Mouse (Mus musculus): ENCODE measurements around the gene Lancl3.
"Not testable (repeated sequence)": the region's sequence is repeated elsewhere in the genome, so short reads cannot be mapped to it uniquely, and the experiment has no call there.

Lancl3 gene

DNA sequence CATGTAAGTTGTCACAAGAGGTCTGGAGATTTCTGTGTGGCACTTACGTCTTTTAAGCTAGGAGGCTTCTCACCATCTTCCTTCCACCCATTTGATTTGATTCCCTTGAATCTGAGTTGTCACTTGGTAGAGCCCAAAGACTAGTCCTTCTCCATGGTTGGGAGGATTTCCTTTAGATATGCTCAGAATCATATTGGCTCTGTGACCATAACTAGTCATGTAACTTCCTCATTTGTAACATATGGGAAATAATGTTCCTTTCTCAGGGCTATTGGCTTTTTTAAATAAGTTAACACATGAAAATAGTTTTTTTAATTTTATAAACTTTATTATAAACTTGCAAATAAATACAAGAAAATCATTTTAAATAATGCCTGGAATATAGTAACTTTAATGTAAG, 59.6 kb downstream of the Lancl3 start:
- DNase-seq (ENCODE audit: low spot score), result no peak

DNA sequence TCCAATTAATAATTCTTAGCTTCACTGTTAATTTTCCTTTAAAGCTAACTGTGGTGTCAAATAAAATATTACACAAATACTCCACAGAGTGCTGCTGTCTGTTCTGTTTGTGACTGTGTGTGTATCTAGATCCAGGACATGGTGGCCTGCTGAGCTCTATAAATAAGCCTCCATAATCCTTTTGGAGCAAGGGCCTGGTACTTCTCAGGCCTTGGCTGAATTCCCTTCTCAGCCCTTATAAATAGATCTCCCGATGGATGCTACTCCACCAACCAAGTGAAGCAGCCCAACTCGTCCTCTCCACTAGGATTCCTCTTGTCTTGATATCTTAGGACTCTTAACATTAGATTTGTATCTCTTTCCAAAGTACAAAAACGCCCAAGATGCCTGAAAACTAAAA, 71.4 kb downstream of the Lancl3 start:
- no peak for DNase-seq (ENCODE audit: low spot score)

DNA sequence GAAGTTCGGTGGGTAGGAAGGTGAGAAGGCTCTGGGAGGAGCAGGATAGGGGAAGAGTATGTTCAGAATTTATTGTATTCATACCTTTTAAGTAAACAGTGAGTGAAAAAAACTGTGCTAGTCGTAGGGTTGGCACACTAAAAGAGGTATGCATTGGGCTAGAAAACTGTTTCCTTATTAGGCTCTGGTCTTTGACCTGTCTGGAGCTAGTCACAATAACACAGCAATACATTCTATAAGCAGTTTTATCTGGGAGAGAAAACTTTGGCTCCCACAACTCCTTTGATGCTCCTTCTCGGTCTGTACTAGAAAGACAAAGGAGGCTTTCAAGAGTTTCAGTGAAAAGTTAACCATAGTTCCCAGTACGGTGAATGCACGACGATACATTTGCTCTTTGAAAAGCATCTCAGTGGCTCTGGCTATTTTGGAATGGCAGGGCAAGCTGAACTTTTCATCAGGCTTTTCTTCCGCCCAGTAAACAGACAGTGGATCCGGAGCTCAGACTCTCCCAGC, 72.3 kb downstream of the Lancl3 start:
- no peak for DNase-seq (ENCODE audit: low spot score)

DNA sequence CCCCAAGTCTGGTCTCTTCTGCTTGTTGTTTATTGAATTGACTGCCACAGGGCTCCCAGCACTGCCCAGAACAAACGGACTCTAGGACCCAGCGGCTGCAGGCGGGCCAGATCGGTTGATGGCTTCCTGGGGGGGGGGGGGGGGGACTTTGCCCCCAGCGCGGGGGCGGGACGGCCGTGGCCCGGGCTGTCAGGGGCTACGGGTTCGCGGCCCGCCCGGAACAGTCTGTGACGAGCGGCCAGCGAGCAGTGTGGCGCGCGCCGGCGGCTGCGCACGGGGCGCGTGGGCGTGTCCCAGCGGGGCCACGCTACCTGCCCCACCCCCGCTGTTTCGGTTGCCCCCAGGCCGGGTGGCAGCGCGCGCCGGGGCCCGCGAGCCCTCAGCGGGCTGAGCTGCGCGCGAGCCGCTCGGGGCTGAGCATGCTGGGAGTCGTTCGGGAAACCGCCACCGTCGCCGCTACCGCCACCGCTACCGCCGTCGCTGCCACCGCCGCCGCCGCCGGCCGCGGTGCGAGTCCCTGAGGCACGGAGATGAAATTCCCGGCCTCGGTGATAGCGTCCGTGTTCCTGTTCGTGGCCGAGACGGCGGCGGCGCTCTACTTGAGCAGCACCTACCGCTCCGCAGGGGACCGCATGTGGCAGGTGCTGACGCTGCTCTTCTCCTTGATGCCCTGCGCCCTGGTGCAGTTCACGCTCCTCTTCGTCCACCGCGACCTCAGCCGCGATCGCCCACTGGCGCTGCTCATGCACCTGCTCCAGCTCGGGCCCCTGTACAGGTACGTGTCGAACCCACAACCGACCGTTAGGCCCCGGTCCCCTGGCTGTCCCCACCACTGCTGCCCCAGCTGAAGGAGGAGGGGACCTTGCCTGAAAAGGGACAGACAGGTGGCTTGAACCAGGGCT, 73.0 kb downstream of the Lancl3 start, which contains the start of gene Xk:
Gene Xk, plus strand, starts transcription at position 297 of the 902 bp plus-strand sequence.
- no peak for DNase-seq (ENCODE audit: low spot score)

DNA sequence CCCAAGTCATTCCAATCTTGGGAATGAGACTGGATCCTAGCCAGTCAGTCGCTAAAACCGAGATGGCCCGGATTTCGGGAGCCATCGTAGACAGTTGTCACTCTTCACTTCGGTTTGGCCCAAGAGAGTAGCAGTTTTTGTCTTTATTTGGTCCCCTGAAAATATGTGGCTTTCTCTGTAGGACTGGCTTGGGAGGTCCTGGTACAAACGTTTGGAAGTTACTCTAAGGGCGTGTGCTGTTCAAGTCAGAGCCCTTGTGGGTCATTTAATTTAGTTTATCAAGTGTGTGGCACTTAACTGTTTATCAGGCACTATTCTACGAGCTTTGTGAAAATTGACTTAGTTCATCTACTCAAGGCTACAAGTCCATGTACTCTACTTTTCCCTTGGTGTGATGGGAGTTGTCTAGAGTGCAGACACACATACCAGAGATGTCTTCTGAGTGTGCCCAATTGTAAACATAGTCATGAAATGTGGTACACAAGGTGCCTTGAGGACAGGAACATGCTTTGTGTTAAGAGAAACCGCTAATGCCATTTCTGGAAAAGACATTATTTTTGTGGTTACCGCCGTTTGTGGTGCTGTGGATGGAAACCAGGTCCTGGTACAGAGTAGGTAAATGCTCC, 73.8 kb downstream of the Lancl3 start:
- DNase-seq (ENCODE audit: low spot score), result no peak

DNA sequence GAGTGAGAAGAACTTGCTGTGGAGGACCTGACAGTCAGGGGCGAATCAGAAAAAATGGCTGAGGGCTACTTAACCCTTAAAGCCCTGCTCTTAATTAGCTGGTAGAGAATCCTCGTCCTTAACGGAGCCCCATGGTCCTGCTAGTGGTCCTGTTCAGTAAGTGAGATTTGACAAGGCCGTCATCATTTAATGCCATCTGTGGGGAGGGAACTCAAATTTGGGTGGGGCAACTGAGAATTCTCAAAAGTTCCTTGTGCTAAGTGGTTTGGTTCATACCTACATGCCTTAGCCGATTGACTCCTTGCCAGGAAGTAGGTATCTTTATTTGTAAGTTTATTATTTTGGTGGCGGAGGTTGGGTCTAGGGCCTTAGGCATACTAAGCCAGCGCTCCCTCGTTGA, 74.6 kb downstream of the Lancl3 start:
- DNase-seq (ENCODE audit: low spot score), result no peak

DNA sequence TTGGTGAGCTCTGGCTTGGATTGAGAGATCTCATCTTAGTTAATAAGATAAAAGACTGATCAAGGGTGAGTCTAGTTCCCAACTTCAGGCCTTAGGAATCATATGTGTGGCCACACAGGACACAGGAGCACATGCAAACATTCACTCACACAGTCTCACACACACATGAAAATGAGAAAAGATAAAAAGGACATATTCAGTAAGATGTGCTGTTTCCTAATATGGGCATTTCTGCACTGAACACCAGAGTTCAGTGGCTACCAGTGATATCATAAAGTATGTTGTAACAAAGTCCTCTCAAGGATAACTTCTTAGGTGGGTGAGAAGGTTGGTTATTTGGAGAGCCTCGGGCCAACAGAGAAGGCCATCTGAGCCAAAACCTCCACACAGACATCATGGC, 83.8 kb downstream of the Lancl3 start, which contains the start of gene H2al1m:
Gene H2al1m, plus strand, starts transcription at position 301 of the 400 bp plus-strand sequence.
- DNase-seq (ENCODE audit: low spot score), result not testable (repeated sequence)

DNA sequence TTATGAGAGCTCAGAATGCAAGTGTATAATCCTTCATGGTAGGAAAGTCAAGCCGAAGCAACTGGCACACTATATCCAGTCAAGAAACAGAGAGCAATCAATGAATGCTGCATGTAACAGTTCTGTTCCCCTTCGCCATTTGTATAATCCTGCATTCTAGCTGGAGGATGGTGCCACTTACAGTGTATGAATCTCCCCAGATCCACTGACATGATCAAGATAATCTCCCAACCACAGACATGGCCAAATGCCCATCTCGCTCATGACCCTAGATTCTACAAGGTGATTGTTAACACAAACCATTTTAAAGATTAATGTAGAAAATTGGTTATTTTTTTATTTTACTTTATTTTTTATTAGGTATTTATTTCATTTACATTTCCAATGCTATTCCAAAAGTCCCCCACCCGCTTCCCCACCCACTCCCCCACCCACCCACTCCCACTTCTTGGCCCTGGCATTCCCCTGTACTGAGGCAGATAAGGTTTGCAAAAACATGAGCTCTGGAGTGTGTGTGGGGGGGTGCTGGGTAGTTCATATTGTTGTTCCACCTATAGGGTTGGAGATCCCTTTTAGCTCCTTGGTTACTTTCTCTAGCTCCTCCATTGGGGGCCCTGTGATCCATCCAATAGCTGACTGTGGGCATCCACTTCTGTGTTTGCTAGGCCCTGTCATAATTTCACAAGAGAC, 93.6 kb downstream of the Lancl3 start:
- not testable (repeated sequence) for DNase-seq (ENCODE audit: low spot score)

DNA sequence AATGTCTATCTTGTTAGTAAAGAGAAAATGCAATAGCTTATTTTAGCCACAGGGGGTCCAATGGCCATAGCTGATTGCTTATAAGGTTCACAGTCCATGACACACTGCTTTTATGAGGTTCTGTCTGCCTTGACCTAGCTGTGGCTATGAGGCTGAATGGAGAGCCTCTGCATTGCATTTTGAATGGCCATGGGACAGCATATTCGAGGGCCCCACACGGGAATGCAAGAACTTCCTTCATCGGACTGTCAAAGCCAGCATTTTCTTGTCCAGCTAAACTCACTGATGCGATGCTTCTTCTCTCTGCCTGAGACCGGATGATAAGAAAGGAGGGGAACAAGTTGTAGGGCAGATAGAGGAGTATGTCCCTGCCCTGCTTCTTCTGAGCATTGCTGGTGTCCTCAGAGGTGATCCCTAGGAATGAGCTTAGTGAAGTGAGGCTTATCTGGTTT, 98.7 kb downstream of the Lancl3 start:
- no peak for DNase-seq (ENCODE audit: low spot score)

DNA sequence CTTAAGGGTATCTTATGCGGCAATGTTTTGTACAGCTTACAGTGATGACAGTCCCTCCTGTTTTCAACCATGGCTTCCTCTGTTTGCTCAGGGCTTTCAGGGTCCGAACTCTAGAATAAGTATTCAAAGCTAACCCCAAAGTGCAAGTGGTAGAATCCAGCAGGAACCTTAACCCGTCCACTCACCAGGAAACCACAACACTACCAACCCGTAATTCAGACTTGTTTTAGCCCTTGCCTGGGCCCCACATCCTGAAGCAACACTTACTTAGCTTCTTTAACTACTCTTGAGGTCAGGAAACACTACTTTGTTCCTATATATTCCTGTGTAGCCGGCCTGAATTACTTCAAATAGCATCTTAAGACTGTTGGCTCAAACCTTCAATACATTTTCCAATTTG, 103.1 kb downstream of the Lancl3 start:
- DNase-seq (ENCODE audit: low spot score), result no peak

DNA sequence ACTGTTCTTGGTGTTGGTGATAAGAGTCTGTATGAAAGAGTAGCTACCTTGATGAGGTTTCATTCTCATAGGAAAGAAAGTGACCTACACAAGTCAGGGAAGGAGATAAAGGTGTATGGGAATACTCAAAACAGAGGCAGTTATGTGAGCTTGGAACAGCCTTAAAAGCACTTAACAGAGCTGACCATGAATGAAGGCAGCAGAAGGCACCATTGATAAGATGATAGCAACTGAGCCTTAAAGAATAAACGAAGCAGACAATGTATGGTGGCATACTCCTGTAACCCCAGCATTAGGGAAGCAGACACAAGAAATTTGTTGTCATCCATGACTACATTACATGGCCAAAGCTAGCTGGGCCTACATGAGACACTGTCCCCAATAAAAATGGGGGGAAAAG, 103.8 kb downstream of the Lancl3 start:
- no peak for DNase-seq (ENCODE audit: low spot score)

DNA sequence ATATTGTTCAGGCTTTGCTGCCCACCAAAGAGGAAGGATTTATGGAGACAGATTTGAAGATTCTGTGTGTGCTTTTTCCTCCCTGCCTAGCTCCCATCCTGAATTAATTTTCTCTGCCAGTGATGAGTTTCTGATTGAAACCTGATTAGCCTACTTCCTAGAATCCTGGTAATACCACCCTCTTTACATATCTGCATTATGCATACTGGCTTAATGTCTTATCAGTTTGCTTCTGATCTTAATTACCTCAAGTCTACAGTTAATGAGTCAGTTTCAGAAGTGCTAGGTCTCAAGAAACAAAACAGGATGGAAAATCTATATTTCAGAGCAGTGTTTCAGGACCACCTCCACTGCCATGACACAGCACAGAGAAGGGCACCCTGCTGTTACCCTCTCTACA, 116.8 kb downstream of the Lancl3 start:
- not testable (repeated sequence) for DNase-seq (ENCODE audit: low spot score)

Data from urinary bladder, postnatal 10 days (tissue).